Mouse (Mus musculus) layer of hippocampus, adult 18-20 months (tissue): ENCODE measurements around the gene Dvl2. TPM values are rescaled to one million over a fixed set of nuclear protein-coding genes. Genes with fewer than 3 reads are reported as not detected.

Experiments used
- DNase-seq, 2 experiments: peaks; one replicate each; pipeline ENCODE4 v3.0.0; 2022; ENCODE audit warnings: low spot score in 2 of 2
- total RNA-seq, 2 experiments: library from RNA; stranded (reverse); gene quantifications; 2 replicates each; pipeline ENCODE4 v1.2.3; 2021

The Dvl2 gene
- total RNA-seq, 2 experiments from 2014 or later: 33.0 to 38.7 TPM

- DNase-seq: no peak
These were observed 26.3 kb downstream of the Dvl2 start for GRCm38 (mm10) chr11:70026689-70027088.

- no peak for DNase-seq
These were observed 27.0 kb downstream of the Dvl2 start for GRCm38 (mm10) chr11:70027397-70027796.

DNA sequence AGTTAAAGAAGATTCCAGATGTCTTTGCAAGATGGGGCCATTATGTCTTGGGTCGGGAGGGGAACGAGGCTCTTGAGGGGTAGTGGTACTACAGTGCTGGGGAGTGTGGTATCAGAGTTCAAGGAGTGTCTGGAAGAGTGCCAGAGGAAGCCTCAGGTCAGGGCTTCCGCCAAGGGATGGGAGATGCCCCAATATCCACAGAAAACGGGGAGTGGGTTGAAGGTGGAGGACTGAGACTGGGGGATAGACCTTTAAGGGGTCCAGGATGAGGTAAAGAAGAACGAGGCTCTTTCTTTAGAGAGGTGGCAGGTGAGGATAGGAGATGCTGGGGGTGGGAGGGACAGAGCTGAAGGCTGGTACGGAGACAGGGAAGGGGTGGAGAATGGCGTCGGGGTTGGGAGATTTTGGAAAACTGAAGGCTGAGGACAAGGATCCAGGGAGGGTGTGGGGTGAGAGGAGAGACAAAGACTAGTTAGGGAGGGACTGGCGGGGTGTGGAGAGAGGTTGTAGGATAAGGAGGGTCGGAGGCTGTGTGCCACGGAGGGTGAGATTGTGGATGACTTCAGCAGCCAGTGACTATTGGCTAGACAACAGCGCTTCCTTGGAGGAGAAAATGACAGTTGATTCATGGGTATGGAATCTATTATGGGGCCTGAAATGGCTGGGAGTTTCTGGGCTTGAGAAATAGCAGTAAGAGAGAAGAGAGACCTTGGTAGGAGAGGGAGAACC lies 28.2 kb downstream of the Dvl2 start:
- no peak for DNase-seq

- peak; percentile 85 to 88 for DNase-seq
These were observed 28.9 kb downstream of the Dvl2 start for GRCm38 (mm10) chr11:70029130-70029801.

- DNase-seq: no peak
These were observed 29.6 kb downstream of the Dvl2 start for GRCm38 (mm10) chr11:70029829-70030550.

DNA sequence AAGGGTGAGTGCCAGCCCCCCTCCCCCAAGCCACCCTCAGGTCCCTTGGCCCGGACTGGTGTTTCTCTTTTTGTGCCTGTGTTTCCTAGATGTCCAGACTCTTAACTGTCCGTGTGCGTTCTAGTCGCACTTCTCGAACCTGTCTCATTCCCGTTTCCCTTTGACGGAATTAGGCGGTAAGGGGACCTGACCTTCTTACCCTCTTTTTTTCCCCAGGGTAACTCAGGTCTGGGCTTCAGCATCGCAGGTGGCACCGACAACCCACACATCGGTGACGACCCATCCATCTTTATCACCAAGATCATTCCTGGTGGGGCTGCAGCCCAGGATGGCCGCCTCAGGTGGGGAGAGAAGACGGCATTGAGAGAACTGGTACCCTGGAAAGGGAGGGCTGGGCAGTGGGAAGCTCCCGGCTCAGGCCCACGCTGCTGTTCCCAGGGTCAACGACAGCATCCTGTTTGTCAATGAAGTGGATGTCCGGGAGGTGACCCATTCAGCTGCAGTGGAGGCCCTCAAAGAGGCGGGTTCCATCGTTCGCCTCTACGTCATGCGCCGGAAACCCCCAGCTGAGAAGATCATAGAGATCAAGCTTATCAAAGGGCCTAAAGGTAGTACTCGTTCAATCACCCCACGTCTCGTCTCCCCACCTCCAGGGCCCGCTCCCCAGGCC lies 30.4 kb downstream of the Dvl2 start:
- no peak for DNase-seq

DNA sequence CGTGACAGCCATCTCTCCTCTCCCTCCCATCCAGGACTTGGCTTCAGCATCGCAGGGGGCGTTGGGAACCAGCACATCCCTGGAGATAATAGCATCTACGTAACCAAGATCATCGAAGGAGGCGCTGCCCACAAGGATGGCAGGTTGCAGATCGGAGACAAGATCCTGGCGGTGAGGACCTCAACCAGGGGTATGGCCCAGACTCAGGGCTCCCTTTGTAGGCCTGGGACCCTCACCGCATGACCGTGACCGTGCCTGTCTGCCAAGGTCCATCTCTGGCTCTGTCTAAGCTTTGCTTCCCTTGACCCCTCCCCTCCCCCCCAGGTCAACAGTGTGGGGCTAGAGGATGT lies 30.9 kb downstream of the Dvl2 start:
- no peak for DNase-seq

- DNase-seq: no peak
These were observed 37.8 kb downstream of the Dvl2 start for GRCm38 (mm10) chr11:70038174-70038573.

DNA sequence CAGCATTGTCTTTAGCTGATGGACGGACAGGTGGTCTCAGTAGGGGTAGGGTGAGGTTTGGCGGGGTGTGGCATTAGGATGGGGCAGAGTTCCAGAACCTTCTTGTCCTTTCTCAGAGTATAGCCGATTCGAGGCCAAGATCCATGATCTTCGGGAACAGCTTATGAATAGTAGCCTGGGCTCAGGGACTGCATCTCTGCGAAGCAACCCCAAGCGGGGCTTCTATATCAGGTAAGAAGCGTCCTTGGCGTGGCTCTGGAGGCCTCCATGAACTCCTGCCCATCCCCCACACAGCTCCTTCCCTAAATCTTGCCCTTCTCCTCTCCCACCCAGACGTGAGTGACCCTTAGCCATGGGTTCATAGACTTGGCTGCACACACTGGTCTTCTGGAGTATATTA lies 39.2 kb downstream of the Dvl2 start:
- no peak for DNase-seq

DNA sequence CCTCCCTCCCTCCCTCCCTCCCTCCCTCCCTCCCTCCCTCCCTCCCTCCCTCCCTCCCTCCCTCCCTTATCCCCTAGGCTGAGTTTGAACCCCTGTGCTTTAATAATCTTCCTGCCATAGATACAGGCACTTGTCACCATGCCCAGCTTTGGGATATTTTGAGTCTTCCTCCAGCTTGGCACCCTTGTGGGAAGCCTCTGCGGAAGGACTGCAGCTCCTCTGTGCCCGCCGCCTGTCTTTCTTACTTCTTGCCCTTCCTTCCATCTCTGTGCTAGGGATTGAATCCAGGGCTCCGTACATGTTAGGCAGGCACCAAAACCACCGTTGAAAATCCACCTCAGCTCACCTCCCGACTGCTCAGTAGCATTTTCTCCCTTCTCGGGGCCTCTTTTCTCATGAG lies 39.8 kb downstream of the Dvl2 start:
- no peak for DNase-seq

GRCm38 (mm10) chr11:70042309-70043085 lies 42.1 kb downstream of the Dvl2 start:
- DNase-seq: no peak

DNA sequence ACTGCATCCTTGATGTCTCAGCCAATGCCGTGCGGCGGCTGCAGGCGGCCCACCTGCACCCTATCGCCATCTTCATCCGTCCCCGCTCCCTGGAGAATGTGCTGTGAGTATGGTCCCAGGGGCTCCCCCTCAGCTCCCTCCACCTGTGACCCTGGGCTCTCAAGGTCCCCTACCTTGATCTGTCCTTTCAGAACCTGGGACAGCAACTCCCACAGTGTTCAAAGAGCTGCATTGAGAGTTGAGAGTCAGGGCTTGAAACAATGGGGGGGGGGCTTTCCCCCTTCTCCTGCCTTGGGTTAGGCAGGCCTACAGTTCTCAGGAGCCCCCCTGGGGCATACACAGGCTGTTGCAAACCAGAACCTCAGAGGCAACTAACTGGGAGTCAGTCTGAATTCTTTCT lies 43.3 kb downstream of the Dvl2 start:
- DNase-seq: no peak

- DNase-seq: no peak
These were observed 45.0 kb downstream of the Dvl2 start for GRCm38 (mm10) chr11:70045435-70045834.

DNA sequence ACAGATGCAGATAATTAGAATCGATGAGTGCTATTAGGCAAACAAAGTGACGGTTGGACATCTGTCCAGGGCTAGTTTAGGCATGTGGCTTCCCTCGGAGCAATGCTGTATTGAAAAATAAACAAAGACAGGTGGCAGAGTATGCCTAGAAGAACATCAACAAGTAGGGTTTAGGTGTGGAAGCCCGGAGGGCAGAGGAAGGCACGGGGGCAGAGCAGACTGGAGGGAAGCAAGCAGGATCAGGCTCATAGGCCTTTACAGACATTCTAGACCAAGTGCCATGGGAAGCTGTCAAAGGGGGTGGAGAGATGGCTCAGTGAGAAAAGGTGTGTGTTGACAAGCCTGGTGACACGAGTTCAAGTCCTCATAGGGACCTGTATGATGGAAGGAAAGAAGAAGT lies 49.0 kb downstream of the Dvl2 start:
- no peak for DNase-seq

GRCm38 (mm10) chr11:70049816-70050215 lies 49.4 kb downstream of the Dvl2 start:
- no peak for DNase-seq

- DNase-seq: no peak
These were observed 52.8 kb downstream of the Dvl2 start for GRCm38 (mm10) chr11:70053156-70053555.

GRCm38 (mm10) chr11:70053898-70054570 lies 53.6 kb downstream of the Dvl2 start, which contains the start of gene Asgr1:
Gene Asgr1, plus strand, starts transcription at chr11:70054085.
- DNase-seq: no peak

- DNase-seq: peak in 1 of 2 experiments; percentile 71
These were observed 55.3 kb downstream of the Dvl2 start for GRCm38 (mm10) chr11:70055618-70056214.

DNA sequence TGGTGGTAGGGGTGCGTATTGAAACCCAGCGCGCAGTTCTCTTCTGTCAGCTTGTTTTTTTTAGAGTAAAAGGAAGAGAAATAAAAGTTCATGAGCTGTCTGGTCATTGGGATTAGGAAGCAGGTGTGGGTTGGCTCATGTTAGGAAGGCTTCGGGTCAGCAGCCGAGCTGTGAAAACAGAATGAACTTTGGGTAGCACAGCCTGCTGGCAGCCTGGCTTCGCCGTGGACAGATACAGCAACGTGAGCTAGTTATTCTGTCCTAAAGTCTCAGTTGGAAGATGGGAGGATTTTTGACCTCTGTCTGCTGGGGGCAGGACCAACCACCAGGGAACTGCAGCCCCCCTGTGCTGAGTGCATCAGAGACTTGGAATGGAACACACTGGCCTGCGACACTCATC lies 57.4 kb downstream of the Dvl2 start:
- DNase-seq: no peak

- no peak for DNase-seq
These were observed 59.5 kb downstream of the Dvl2 start for GRCm38 (mm10) chr11:70059930-70060329.
